ENCODE assay signal across 9 mouse cellular contexts in the genomic region with DNA sequence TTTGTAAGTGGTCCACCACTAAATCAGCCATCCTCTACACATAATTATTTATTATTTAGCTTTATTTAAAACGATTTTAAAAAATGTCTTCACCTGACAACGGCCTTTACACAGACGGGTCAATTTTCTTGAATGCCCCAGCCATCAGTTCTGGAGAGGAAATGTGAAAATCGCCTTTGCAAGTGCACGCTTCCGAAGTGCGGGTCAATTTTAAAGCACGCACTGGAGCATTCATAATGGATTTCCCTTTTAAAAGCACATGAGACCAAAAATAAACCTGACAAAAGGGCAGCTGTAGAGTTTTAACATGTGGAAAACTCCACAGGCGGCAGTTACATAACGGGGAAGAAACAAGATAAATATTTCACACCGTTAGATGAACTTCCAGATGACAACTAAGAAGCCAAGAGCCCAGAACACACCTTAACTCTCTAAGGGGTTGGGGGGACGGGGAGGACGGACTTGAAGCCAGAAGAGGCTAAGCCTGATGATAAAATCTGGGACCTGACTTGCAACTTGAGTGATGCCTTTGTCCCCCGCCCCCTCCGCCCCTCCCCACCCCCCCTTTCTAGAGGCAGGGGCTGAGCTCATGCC. TPM values are rescaled to one million over a fixed set of nuclear protein-coding genes. Genes with fewer than 3 reads are reported as not detected.
A peak's percentile ranks its signal among the peaks of the same experiment; 100 is the strongest.
DNase-seq lines count a peak whose midpoint lies in the region; ATAC-seq and TF ChIP-seq lines count a peak whose summit lies in the region.
"Had no signal": no experiment of that assay in that cellular context is flagged by ENCODE, and none has a peak within 500 bp of the region (broad histone marks: within the 10 kb centered on the region; RNA-seq: fewer than 3 reads in every experiment).

No protein-coding gene starts in this region.

- H3K4me3 ChIP-seq in kidney, adult 2 months (ENCODE audit: insufficient read depth, low read depth, low read length) = peak overlapping the region; percentile 2; the same call in 1 of the 2 replicates
- peak overlapping the region; percentile 69 for H3K4me3 ChIP-seq in embryonic facial prominence, embryonic 12.5 days
- H3K4me3 ChIP-seq in hindbrain, postnatal 0 days (ENCODE audit: low read length) = peak overlapping the region; percentile 66
- H3K4me3 ChIP-seq in midbrain, embryonic 16.5 days (ENCODE audit: low read depth, low read length) = peak overlapping the region; percentile 67

- no peaks in the 10 kb centered on the region for H3K27me3 ChIP-seq in kidney, adult 2 months (replicated peaks; ENCODE audit: control insufficient read depth, insufficient read depth, low read length)
- H3K27me3 ChIP-seq in embryonic facial prominence, embryonic 12.5 days = peaks cover 8% of the 10 kb centered on the region
- no peaks in the 10 kb centered on the region for H3K27me3 ChIP-seq in hindbrain, postnatal 0 days (ENCODE audit: insufficient read depth, low read length)
- H3K27me3 ChIP-seq in midbrain, embryonic 16.5 days (ENCODE audit: control insufficient read depth, insufficient read depth, low read depth, low read length) = no peaks in the 10 kb centered on the region
- H3K27me3 ChIP-seq: CH12.LX had no signal

- H3K36me3 ChIP-seq in kidney, adult 2 months (ENCODE audit: control insufficient read depth, insufficient read depth, low read length) = no peaks in the 10 kb centered on the region
- no peaks in the 10 kb centered on the region for H3K36me3 ChIP-seq in embryonic facial prominence, embryonic 12.5 days
- no peaks in the 10 kb centered on the region for H3K36me3 ChIP-seq in hindbrain, postnatal 0 days (ENCODE audit: insufficient read depth, low read length)
- no peaks in the 10 kb centered on the region for H3K36me3 ChIP-seq in midbrain, embryonic 16.5 days (ENCODE audit: control insufficient read depth, insufficient read depth, low read length)

- H3K9me3 ChIP-seq in embryonic facial prominence, embryonic 12.5 days = no peaks in the 10 kb centered on the region
- H3K9me3 ChIP-seq in hindbrain, postnatal 0 days (ENCODE audit: low read length) = no peaks in the 10 kb centered on the region
- H3K9me3 ChIP-seq in midbrain, embryonic 16.5 days (replicated peaks; ENCODE audit: control insufficient read depth, low read length, poor library complexity, severe bottlenecking) = no peaks in the 10 kb centered on the region

- no peak for TF ChIP-seq CTCF in kidney, adult 2 months (conservative IDR thresholded peaks at IDR 0.05; ENCODE audit: insufficient read depth, insufficient read length, low read depth, low read length)
- TF ChIP-seq CTCF in hindbrain, postnatal 0 days (IDR thresholded peaks at IDR 0.05; ENCODE audit: low read depth) = no peak

- WGBS in kidney, adult 2 months = 4% methylated on average over 14 of the region's 15 CpGs
- under 1% methylated on average over 15 of the region's 15 CpGs for WGBS in embryonic facial prominence, embryonic 12.5 days
- 1% methylated on average over 15 of the region's 15 CpGs for WGBS in hindbrain, postnatal 0 days
- WGBS in midbrain, embryonic 16.5 days = under 1% methylated on average over 15 of the region's 15 CpGs

- no peaks in the 10 kb centered on the region for H3K4me1 ChIP-seq in kidney, adult 2 months (ENCODE audit: control insufficient read depth, insufficient read depth, low read length)
- no peaks in the 10 kb centered on the region for H3K4me1 ChIP-seq in embryonic facial prominence, embryonic 12.5 days
- H3K4me1 ChIP-seq in hindbrain, postnatal 0 days (ENCODE audit: insufficient read depth, low read length) = peaks cover 3% of the 10 kb centered on the region; the same call in 1 of the 2 replicates
- H3K4me1 ChIP-seq in midbrain, embryonic 16.5 days (ENCODE audit: control insufficient read depth, insufficient read depth, low read length) = peaks cover 8% of the 10 kb centered on the region; the same call in 1 of the 2 replicates

- TF ChIP-seq POLR2A in kidney, adult 2 months (IDR thresholded peaks at IDR 0.05; ENCODE audit: low read depth, low read length) = no peak

- H3K9ac ChIP-seq in embryonic facial prominence, embryonic 12.5 days = peak overlapping the region; percentile 43
- peak overlapping the region; percentile 67; the same call in 1 of the 2 replicates for H3K9ac ChIP-seq in hindbrain, postnatal 0 days (replicated peaks; ENCODE audit: low read length)
- peak overlapping the region; percentile 76 for H3K9ac ChIP-seq in midbrain, embryonic 16.5 days (ENCODE audit: low read depth, low read length)

- no peak overlapping the region for H3K27ac ChIP-seq in kidney, adult 2 months (ENCODE audit: insufficient read depth, low read depth, low read length)
- no peak overlapping the region for H3K27ac ChIP-seq in embryonic facial prominence, embryonic 12.5 days
- peak overlapping the region; percentile 88 for H3K27ac ChIP-seq in hindbrain, postnatal 0 days
- peak overlapping the region; percentile 86 for H3K27ac ChIP-seq in midbrain, embryonic 16.5 days (ENCODE audit: low read length)

- 0 out of 2 replicates have a peak, but pooled peaks have one; percentile 16 for ATAC-seq in embryonic facial prominence, embryonic 12.5 days (ENCODE audit: insufficient number of reproducible peaks, insufficient read depth, low FRiP score, low TSS enrichment)
- peak; percentile 2; the same call in 1 of the 2 replicates for ATAC-seq in hindbrain, postnatal 0 days
- peak; percentile 34 for ATAC-seq in midbrain, embryonic 16.5 days

- peak overlapping the region; percentile 97 for H3K4me2 ChIP-seq in embryonic facial prominence, embryonic 12.5 days (replicated peaks)
- H3K4me2 ChIP-seq in hindbrain, postnatal 0 days (ENCODE audit: low read depth, low read length) = peak overlapping the region; percentile 94
- peak overlapping the region; percentile 97 for H3K4me2 ChIP-seq in midbrain, embryonic 16.5 days (ENCODE audit: low read length)

- peak; percentile 14 for DNase-seq in kidney, adult 2 months
- DNase-seq in kidney, adult 8-10 months = no peak
- DNase-seq in hindbrain, postnatal 0 days (ENCODE audit: low spot score) = peak; percentile 8
- no peak for DNase-seq in c-Kit-positive CD71-positive TER-119-positive erythroid progenitor cells, embryonic 14.5 days (ENCODE audit: low spot score)
- no peak for DNase-seq in layer of hippocampus, postnatal 10 days (ENCODE audit: low spot score in 2 of 2)
- DNase-seq in layer of hippocampus, adult 11-12 months (ENCODE audit: low spot score) = no peak

RNA-seq across cellular contexts. Expression of gene Jam2, which starts 0.6 kb away (rescaled TPM):
- 5.0 and 6.1 TPM in 2 replicates for polyA plus RNA-seq in kidney, adult 2 months (2012; rRNA removed)
- 8.2 and 8.9 TPM in 2 replicates for polyA plus RNA-seq in embryonic facial prominence, embryonic 12.5 days (2016; fragmentation: Nextera tagmentation; extraction: Ambion mirVana)
- 31.2 and 34.8 TPM in 2 replicates for total RNA-seq in hindbrain, postnatal 0 days (2014; rRNA removed)
- polyA plus RNA-seq in hindbrain, postnatal 0 days (2015; fragmentation: Nextera tagmentation; extraction: Ambion mirVana) = 28.7 and 33.2 TPM in 2 replicates
- polyA plus RNA-seq in midbrain, embryonic 16.5 days (2015; fragmentation: Nextera tagmentation; extraction: Ambion mirVana) = 23.1 and 23.6 TPM in 2 replicates
- 10 to 100 TPM; 26.3 to 30.4 TPM for total RNA-seq in layer of hippocampus, postnatal 10 days (2021)

RNA-seq across cellular contexts. Expression of gene Mrpl39, which starts 37.8 kb away (rescaled TPM):
- 26.6 and 34.1 TPM in 2 replicates for polyA plus RNA-seq in kidney, adult 2 months (2012; rRNA removed)
- polyA plus RNA-seq in embryonic facial prominence, embryonic 12.5 days (2016; fragmentation: Nextera tagmentation; extraction: Ambion mirVana) = 43.6 and 45.0 TPM in 2 replicates
- total RNA-seq in hindbrain, postnatal 0 days (2014; rRNA removed) = 12.1 and 22.4 TPM in 2 replicates
- polyA plus RNA-seq in hindbrain, postnatal 0 days (2015; fragmentation: Nextera tagmentation; extraction: Ambion mirVana) = 36.2 and 38.2 TPM in 2 replicates
- 37.3 and 37.4 TPM in 2 replicates for polyA plus RNA-seq in midbrain, embryonic 16.5 days (2015; fragmentation: Nextera tagmentation; extraction: Ambion mirVana)
- 10 to 100 TPM; 18.9 to 21.3 TPM for total RNA-seq in layer of hippocampus, postnatal 10 days (2021)

Comparison
In these comparisons a context has a peak if more than half of its experiments do, and no peak if none do; other contexts are left out.
1. DNase-seq: peak in kidney, adult 2 months (single experiment) and hindbrain, postnatal 0 days (single experiment); none in kidney, adult 8-10 months (0 of 2), c-Kit-positive CD71-positive TER-119-positive erythroid progenitor cells, embryonic 14.5 days (single experiment), layer of hippocampus, postnatal 10 days (0 of 2) and layer of hippocampus, adult 11-12 months (single experiment).
2. H3K27ac ChIP-seq: peak in hindbrain, postnatal 0 days (single experiment) and midbrain, embryonic 16.5 days (single experiment); none in kidney, adult 2 months (single experiment) and embryonic facial prominence, embryonic 12.5 days (single experiment).
3. H3K4me3 ChIP-seq: peak in every context shown above with its lines; median percentile 69 in embryonic facial prominence, embryonic 12.5 days; 67 in midbrain, embryonic 16.5 days; 66 in hindbrain, postnatal 0 days; 2 in kidney, adult 2 months.
4. Peak in every context shown above with its lines, with median percentiles within 50 percentile points of each other: ATAC-seq, H3K4me2 ChIP-seq and H3K9ac ChIP-seq.